Comparison of ENCODE assay signal across 8 mouse cellular contexts in the genomic region with DNA sequence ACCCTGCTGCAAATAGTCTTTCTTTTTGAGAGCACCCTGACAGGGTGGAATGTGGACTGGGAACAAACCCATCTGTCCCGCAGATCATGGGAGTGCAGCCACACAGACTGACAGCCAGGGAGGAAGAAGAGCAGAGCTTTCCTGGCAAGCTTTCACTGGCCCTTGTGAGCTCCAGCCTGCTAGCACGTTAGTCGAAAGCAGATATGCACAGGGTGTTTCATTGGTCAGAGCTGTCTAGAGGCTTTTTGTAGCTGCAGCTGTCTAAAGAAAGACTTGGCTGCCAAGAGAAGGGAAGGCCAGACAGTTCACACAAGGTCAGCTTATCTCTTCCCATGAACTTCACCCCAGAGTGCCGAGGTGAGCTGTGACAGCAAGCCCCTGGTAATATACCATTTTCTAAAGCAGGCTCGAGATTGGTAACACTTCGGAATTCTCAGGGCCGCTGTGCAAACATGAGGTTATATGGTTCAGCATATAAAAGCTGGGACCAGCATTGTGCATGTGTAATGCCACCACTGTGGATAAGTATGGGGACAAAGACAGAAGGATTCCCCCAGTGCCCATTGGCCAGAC.
DNase-seq lines count a peak whose midpoint lies in the region; ATAC-seq lines count a peak whose summit lies in the region.

No protein-coding gene starts in this region.

- H3K9ac ChIP-seq in hindbrain, embryonic 13.5 days, result no peak overlapping the region
- H3K9ac ChIP-seq in midbrain, embryonic 16.5 days (ENCODE audit: low read depth, low read length), result no peak overlapping the region

- no peaks in the 10 kb centered on the region for H3K9me3 ChIP-seq in hindbrain, embryonic 13.5 days
- no peaks in the 10 kb centered on the region for H3K9me3 ChIP-seq in midbrain, embryonic 16.5 days (replicated peaks; ENCODE audit: control insufficient read depth, low read length, poor library complexity, severe bottlenecking)

- H3K4me2 ChIP-seq in hindbrain, embryonic 13.5 days, result no peak overlapping the region
- H3K4me2 ChIP-seq in midbrain, embryonic 16.5 days (ENCODE audit: low read length), result no peak overlapping the region

- no peak overlapping the region for H3K4me3 ChIP-seq in hindbrain, embryonic 13.5 days
- no peak overlapping the region for H3K4me3 ChIP-seq in midbrain, embryonic 16.5 days (ENCODE audit: low read depth, low read length)

- 51% methylated on average over 7 of the region's 7 CpGs for WGBS in hindbrain, embryonic 13.5 days
- WGBS in midbrain, embryonic 16.5 days, result 39% methylated on average over 7 of the region's 7 CpGs

- DNase-seq in ovary, postnatal 36 days (ENCODE audit: low spot score), result peak; percentile 41
- no peak for DNase-seq in ovary, postnatal 14 days (ENCODE audit: low spot score)
- peak; percentile 17 to 29 for DNase-seq in gastrocnemius, adult 8-10 months (ENCODE audit: low spot score in 2 of 2)
- DNase-seq in liver, result peak; percentile 27
- DNase-seq in spleen, adult 12 weeks (ENCODE audit: low spot score), result no peak
- no peak for DNase-seq in urinary bladder, adult 2 months (ENCODE audit: low spot score)

- H3K36me3 ChIP-seq in hindbrain, embryonic 13.5 days, result peaks cover 30% of the 10 kb centered on the region
- H3K36me3 ChIP-seq in midbrain, embryonic 16.5 days (ENCODE audit: control insufficient read depth, insufficient read depth, low read length), result 0 out of 2 replicates have a peak, but pooled peaks cover 3% of the 10 kb centered on the region

- 0 out of 2 replicates have a peak, but pooled peaks have one; percentile 61 for ATAC-seq in hindbrain, embryonic 13.5 days (ENCODE audit: low FRiP score)
- peak; percentile 74 for ATAC-seq in midbrain, embryonic 16.5 days

- H3K4me1 ChIP-seq in hindbrain, embryonic 13.5 days (replicated peaks), result peaks cover 17% of the 10 kb centered on the region
- peaks cover 5% of the 10 kb centered on the region for H3K4me1 ChIP-seq in midbrain, embryonic 16.5 days (ENCODE audit: control insufficient read depth, insufficient read depth, low read length)

- H3K27ac ChIP-seq in hindbrain, embryonic 13.5 days, result peak overlapping the region; percentile 71
- peak overlapping the region; percentile 58 for H3K27ac ChIP-seq in midbrain, embryonic 16.5 days (ENCODE audit: low read length)

- no peaks in the 10 kb centered on the region for H3K27me3 ChIP-seq in hindbrain, embryonic 13.5 days
- H3K27me3 ChIP-seq in midbrain, embryonic 16.5 days (ENCODE audit: control insufficient read depth, insufficient read depth, low read depth, low read length), result no peaks in the 10 kb centered on the region

Comparison
In these comparisons a context has a peak if more than half of its experiments do, and no peak if none do; other contexts are left out.
1. DNase-seq: peak in ovary, postnatal 36 days (single experiment), gastrocnemius, adult 8-10 months (2 of 2) and liver (single experiment); none in ovary, postnatal 14 days (single experiment), spleen, adult 12 weeks (single experiment) and urinary bladder, adult 2 months (single experiment).